Mouse (Mus musculus) intestine, embryonic 16.5 days (tissue): Measurements from ENCODE around the gene Mael. TPM values are rescaled to one million over a fixed set of nuclear protein-coding genes. Genes with fewer than 3 reads are reported as not detected.

ENCODE experiments used
- ATAC-seq: fragments of 200-750 bp; cut with Nextera tagmentation; 2 replicates; pipeline ENCODE4 v1.8.0; 2017; ENCODE audit warnings: moderate TSS enrichment, moderate library complexity
- H3K27ac ChIP-seq: fragments of 300-500 bp; sonication (generic); 2 replicates; pipeline ENCODE4 v1.5.1; 2014; ENCODE audit warnings: mild to moderate bottlenecking, low read length
- H3K27me3 ChIP-seq: fragments of 300-500 bp; sonication (generic); replicated peaks from 2 replicates; pipeline ENCODE4 v1.6.1; 2014; ENCODE audit warnings: low read length, control low read depth, mixed read lengths; ENCODE audit not compliant: control insufficient read depth, insufficient read depth
- H3K36me3 ChIP-seq: fragments of 300-500 bp; sonication (generic); 2 replicates; pipeline ENCODE4 v1.6.1; 2014; ENCODE audit warnings: low read length, control low read depth; ENCODE audit not compliant: control insufficient read depth, insufficient read depth
- H3K4me1 ChIP-seq: fragments of 300-500 bp; sonication (generic); 2 replicates; pipeline ENCODE4 v1.6.1; 2014; ENCODE audit warnings: low read length, control low read depth, mixed read lengths; ENCODE audit not compliant: control insufficient read depth, insufficient read depth
- H3K4me2 ChIP-seq: fragments of 300-500 bp; sonication (generic); 2 replicates; pipeline ENCODE4 v1.6.1; 2014; ENCODE audit warnings: low read depth, low read length, control low read depth
- H3K4me3 ChIP-seq: fragments of 300-500 bp; sonication (generic); 2 replicates; pipeline ENCODE4 v1.5.1; 2014; ENCODE audit warnings: mild to moderate bottlenecking, low read length
- H3K9ac ChIP-seq: fragments of 300-500 bp; sonication (generic); 2 replicates; pipeline ENCODE4 v1.6.1; 2014; ENCODE audit warnings: low read depth, low read length
- H3K9me3 ChIP-seq: fragments of 300-500 bp; sonication (generic); 2 replicates; pipeline ENCODE4 v1.6.1; 2016; ENCODE audit warnings: low read length, control low read depth; ENCODE audit not compliant: control insufficient read depth
- WGBS: fragments of 180-500 bp; shearing (Covaris S2); extraction: QIAGEN DNeasy Blood & Tissue Kit; methylation state at CpG from one replicate; pipeline ENCODE4 v1.1.7; 2014; 5-methylcytosine and 5-hydroxymethylcytosine counted together
- polyA plus RNA-seq: library from polyadenylated mRNA; unstranded; fragments of >200 nt; fragmentation: Nextera tagmentation; extraction: Ambion mirVana; gene quantifications from 2 replicates; pipeline ENCODE4 v1.2.1, GENCODE M21; 2015

The Mael gene
- polyA plus RNA-seq, 1 experiment from 2014 or later: not detected

DNA sequence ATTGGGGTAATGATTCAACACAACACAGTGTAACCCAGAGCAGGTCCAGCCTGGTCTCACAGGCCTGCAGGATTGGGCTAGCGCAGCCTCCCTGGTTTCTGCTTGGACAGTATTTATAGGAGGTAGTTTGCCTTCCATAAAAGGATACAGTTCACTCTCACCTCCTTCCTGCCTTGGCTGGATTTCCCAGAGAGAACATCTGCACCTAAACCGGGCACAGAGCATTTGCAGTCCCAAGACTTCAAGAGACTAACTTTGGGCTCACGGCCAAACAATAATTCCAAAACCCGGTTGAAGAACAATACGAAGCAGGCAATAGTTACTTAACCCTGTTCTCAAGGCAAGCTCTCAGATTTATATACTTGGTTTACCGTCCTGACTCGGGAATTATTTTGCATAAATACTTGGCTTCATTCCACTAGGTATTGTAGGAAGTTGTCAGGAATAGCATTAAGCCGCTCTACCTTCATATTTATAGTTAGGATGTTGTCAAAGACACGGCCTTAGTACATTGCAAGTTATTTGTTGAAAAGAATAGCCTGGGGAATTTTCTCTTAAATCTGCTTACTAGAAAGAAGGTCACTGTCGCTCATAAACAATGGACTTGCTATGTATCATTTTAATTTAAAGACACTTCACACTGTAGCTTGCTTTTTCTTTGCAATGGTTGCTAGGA is 55.5 kb downstream of the Mael start:
- Histone ChIP-seq H3K9me3 (no peaks in the 10 kb centered on the region), H3K27ac (no peak overlapping the region), H3K4me2 (no peak overlapping the region), H3K27me3 (no peaks in the 10 kb centered on the region), H3K4me3 (no peak overlapping the region), H3K9ac (no peak overlapping the region), H3K4me1 (no peaks in the 10 kb centered on the region), H3K36me3 (no peaks in the 10 kb centered on the region)
- whole genome bisulfite sequencing: 57% methylated on average over 10 of the region's 10 CpGs
- ATAC-seq: no peak

- Histone ChIP-seq H3K27ac (no peak overlapping the region), H3K4me3 (no peak overlapping the region), H3K36me3 (no peaks in the 10 kb centered on the region), H3K4me1 (no peaks in the 10 kb centered on the region), H3K9ac (no peak overlapping the region), H3K27me3 (no peaks in the 10 kb centered on the region), H3K4me2 (no peak overlapping the region), H3K9me3 (no peaks in the 10 kb centered on the region)
- ATAC-seq: no peak
- 91% methylated on average over 7 of the region's 7 CpGs for WGBS
These were observed 57.0 kb downstream of the Mael start for GRCm38 (mm10) chr1:166181510-166181909.

GRCm38 (mm10) chr1:166173621-166174020 is 64.9 kb downstream of the Mael start:
- 76% methylated on average over 9 of the region's 9 CpGs for WGBS
- no peaks in the 10 kb centered on the region for H3K4me1 ChIP-seq

DNA sequence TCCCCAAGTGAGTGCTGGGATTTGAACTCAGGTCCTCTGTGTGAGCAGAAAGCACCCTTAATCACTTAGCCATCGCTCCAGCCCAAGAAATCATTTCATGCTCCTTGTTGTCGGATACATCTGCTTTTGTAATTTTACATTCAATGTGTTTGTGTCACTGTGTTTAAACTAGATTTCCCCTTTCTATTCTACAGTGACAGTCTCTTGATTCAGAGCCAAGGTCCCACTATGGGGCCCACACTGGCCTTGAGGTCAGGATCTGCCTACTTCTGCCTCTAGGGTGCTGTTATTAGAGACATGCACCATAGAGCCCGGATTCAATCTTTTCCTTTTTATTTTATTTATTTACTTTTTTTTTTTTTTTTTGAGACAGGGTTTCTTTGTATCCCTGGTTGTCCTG is 65.6 kb downstream of the Mael start:
- no peaks in the 10 kb centered on the region for H3K9me3 ChIP-seq
- no peaks in the 10 kb centered on the region for H3K27me3 ChIP-seq
- no peak overlapping the region for H3K4me2 ChIP-seq
- H3K36me3 ChIP-seq: no peaks in the 10 kb centered on the region
- no peak overlapping the region for H3K9ac ChIP-seq
- no peak overlapping the region for H3K4me3 ChIP-seq
- 78% methylated on average over 3 of the region's 3 CpGs for WGBS
- no peaks in the 10 kb centered on the region for H3K4me1 ChIP-seq
- no peak for ATAC-seq
- H3K27ac ChIP-seq: no peak overlapping the region

More at GRCm38 (mm10) chr1:166173621-166174020, 64.9 kb downstream of the Mael start:
- Histone ChIP-seq H3K27ac (no peak overlapping the region), H3K9ac (no peak overlapping the region), H3K4me2 (no peak overlapping the region), H3K36me3 (no peaks in the 10 kb centered on the region), H3K27me3 (no peaks in the 10 kb centered on the region), H3K4me3 (no peak overlapping the region), H3K9me3 (no peaks in the 10 kb centered on the region)
- ATAC-seq: no peak

DNA sequence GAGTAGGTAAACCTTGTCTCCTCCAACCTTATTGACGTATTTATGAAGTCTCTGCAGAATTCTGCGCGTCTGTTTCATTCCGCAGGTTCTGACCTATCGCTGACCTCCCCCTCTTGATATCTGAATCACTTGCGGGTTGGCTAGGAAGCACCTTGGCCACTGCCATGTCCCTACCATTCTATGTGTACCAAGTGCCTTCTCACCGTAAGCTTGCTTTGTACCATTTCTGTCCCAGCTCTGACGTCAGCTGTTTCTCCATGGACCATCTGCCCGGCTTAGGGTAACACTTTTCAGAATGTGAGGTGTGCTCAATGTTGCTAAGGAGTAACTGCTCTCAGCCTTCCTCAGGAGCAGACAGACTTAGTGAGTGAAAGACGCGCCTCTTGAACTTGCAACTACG is 67.7 kb downstream of the Mael start:
- WGBS: 87% methylated on average over 12 of the region's 12 CpGs
- no peak overlapping the region for H3K4me2 ChIP-seq
- no peaks in the 10 kb centered on the region for H3K4me1 ChIP-seq
- no peak for ATAC-seq
- no peak overlapping the region for H3K4me3 ChIP-seq
- no peak overlapping the region for H3K9ac ChIP-seq
- H3K36me3 ChIP-seq: no peaks in the 10 kb centered on the region
- H3K27ac ChIP-seq: no peak overlapping the region
- no peaks in the 10 kb centered on the region for H3K9me3 ChIP-seq
- H3K27me3 ChIP-seq: no peaks in the 10 kb centered on the region

DNA sequence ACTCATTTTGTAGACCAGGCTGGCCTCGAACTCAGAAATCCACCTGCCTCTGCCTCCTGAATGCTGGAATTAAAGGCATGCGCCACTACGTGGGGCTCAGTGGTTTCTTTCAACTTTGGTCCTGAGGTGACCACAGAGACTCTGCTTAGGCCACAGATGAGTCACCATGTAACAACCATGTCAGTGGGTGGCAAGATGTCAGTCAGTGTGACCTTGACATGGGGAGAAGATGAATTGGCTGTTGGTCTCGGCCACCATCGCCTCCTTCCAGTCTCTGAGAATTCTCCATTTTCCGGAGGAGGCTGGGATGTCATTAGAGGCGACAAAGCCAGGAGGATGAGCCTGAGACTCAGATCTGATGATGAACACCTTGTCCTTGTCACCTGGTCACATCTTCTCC is 68.8 kb downstream of the Mael start:
- Histone ChIP-seq H3K4me2 (no peak overlapping the region), H3K9ac (no peak overlapping the region), H3K4me1 (no peaks in the 10 kb centered on the region), H3K4me3 (no peak overlapping the region), H3K27me3 (no peaks in the 10 kb centered on the region), H3K27ac (no peak overlapping the region), H3K36me3 (no peaks in the 10 kb centered on the region), H3K9me3 (no peaks in the 10 kb centered on the region)
- WGBS: 91% methylated on average over 7 of the region's 7 CpGs
- ATAC-seq: no peak

DNA sequence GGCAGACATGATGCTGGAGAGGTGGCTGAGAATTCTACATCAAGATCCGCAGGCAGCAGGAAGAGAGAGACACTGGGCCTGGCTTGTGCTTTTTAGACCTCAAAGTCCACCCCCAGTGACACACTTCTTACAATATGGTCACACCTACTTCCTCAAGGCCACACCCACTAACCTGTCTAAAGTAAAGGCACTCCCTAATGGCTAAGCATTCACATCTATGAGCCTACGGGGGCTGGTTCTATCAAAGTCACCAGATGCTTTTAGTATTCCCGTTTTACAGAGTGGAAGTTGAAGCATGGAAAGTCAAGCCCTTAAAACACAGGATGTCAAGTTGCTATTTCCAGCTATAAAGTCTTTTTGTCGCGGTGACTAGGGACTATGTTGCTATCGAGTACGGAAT is 70.5 kb downstream of the Mael start:
- no peak overlapping the region for H3K27ac ChIP-seq
- H3K4me2 ChIP-seq: no peak overlapping the region
- no peaks in the 10 kb centered on the region for H3K9me3 ChIP-seq
- no peaks in the 10 kb centered on the region for H3K27me3 ChIP-seq
- no peak overlapping the region for H3K9ac ChIP-seq
- H3K4me3 ChIP-seq: no peak overlapping the region
- no peak for ATAC-seq
- WGBS: 92% methylated on average over 7 of the region's 7 CpGs
- H3K36me3 ChIP-seq: no peaks in the 10 kb centered on the region
- H3K4me1 ChIP-seq: no peaks in the 10 kb centered on the region

- Histone ChIP-seq H3K27me3 (no peaks in the 10 kb centered on the region), H3K4me1 (no peaks in the 10 kb centered on the region), H3K27ac (no peak overlapping the region), H3K4me2 (no peak overlapping the region), H3K4me3 (no peak overlapping the region), H3K9ac (no peak overlapping the region), H3K9me3 (no peaks in the 10 kb centered on the region), H3K36me3 (no peaks in the 10 kb centered on the region)
- 88% methylated on average over 4 of the region's 4 CpGs for WGBS
- no peak for ATAC-seq
These were observed 71.1 kb downstream of the Mael start for GRCm38 (mm10) chr1:166167405-166167804.

DNA sequence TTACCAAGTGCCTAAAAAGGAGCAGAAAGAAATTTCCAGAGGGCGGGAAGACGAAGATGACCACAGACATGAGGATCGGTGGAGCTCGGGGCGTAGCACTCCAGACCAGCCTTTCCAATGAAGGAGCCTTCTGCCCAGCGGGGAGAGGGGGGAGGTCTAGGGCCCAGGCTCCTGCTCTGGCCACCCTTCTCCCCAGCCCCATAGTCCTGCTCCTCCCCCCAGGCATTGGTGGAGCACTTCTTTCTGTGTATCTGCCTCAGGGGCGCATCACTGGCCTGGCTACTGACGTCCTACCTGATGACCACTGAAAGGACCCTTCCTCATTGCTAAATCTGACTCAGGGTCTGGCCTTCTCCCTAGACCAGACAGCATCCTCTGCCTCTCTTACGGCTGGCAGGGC is 73.4 kb downstream of the Mael start:
- no peaks in the 10 kb centered on the region for H3K36me3 ChIP-seq
- no peak for ATAC-seq
- H3K9me3 ChIP-seq: no peaks in the 10 kb centered on the region
- no peak overlapping the region for H3K9ac ChIP-seq
- H3K27ac ChIP-seq: no peak overlapping the region
- H3K4me3 ChIP-seq: no peak overlapping the region
- WGBS: 92% methylated on average over 9 of the region's 9 CpGs
- no peak overlapping the region for H3K4me2 ChIP-seq
- no peaks in the 10 kb centered on the region for H3K27me3 ChIP-seq
- peaks cover 3% of the 10 kb centered on the region; the same call in 1 of the 2 replicates for H3K4me1 ChIP-seq

- Histone ChIP-seq H3K9ac (no peak overlapping the region), H3K27ac (no peak overlapping the region), H3K9me3 (no peaks in the 10 kb centered on the region), H3K36me3 (no peaks in the 10 kb centered on the region), H3K27me3 (no peaks in the 10 kb centered on the region), H3K4me1 (peaks cover 3% of the 10 kb centered on the region; the same call in 1 of the 2 replicates), H3K4me3 (no peak overlapping the region), H3K4me2 (no peak overlapping the region)
- WGBS: 95% methylated on average over 14 of the region's 14 CpGs
- ATAC-seq: no peak
These were observed 74.0 kb downstream of the Mael start for GRCm38 (mm10) chr1:166164580-166164979.
